Mouse (Mus musculus) kidney, postnatal 4 days (tissue): ENCODE data around the gene Tfec.

Experiments
- DNase-seq, 2 experiments: peaks; one replicate each; pipeline ENCODE4 v3.0.0; 2021; ENCODE audit warnings: mixed read lengths in 2 of 2

The Tfec gene

GRCm38 (mm10) chr6:16898251-16898862 is at the start of gene Tfec:
Gene Tfec, minus strand, starts transcription at chr6:16898441.
- no peak for DNase-seq

DNA sequence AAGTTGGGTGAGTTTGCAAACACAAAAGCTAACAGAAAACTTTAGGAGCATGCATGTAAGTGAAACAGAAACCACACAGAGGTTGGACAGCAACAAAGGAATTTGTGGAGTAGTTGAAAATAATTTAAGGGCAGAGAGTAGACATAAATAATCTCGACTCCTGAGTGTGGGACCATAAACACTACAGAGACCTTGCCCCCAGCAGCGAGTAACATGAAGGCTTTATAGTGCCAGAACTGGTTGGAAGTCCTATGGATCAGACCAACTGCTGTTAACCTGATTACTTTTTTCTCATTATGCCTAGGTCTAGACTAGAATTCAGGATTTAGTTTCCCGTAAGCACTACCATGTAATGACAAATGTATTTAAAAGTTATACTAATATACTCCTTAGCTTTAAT is 49.6 kb upstream of the Tfec start:
- no peak for DNase-seq

DNA sequence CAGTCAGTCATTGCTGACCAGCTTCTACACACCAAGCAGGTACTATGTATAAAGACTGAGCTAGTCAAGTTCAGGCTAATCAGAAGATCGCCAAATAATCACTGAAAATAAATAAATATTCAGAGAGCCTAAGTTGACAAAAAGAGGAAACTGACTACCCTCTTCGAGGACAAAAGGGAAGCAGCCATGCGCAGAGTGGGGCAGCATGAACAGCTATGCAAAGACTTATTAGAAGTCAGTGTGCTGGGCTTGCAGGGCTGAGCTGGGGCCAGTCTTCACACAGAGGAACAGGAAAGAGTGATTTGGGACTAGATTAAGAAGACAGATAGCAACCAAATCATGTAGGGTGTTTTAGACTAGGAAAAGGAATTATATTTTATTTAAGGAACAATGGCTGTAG is 45.3 kb upstream of the Tfec start:
- no peak for DNase-seq

DNA sequence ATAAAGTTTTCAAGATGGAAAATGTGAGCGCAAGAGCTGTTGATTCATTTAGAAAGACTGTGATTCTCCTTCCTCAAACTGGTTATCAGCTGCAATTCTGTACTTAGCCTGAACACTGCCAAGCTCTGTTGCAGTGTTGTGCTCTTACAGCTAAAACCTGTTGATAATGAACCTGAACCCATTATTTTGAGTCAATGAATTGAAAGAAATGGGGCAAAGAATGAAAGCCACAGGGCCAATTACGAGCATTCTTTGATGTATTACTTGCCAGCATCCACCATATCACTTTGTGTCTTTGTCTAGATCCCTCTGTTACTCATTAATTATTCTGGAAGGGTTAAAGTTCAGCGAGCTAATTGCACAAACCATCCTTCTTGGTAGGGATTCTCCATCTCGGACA is 44.2 kb upstream of the Tfec start:
- no peak for DNase-seq

DNA sequence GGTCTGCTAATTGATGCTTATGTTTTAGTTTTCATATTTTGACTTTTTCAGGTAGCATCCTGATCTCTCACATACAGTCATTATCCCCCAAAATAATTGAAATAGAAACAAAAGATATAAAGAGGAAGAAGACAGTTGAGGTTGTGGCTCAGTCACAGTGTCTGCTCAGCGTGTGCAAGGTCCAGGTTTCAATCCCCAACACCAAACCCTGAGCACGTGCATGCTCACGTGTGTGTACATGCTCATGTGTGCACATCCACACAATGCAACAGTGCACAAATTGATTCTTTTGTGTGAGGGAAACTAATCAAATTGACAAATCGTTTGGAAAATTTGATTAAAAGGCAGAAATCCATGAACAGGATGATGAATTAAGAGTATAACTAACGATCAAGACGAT is 32.8 kb upstream of the Tfec start:
- DNase-seq: no peak

- no peak for DNase-seq
These were observed 21.9 kb upstream of the Tfec start for GRCm38 (mm10) chr6:16920111-16920656.

DNA sequence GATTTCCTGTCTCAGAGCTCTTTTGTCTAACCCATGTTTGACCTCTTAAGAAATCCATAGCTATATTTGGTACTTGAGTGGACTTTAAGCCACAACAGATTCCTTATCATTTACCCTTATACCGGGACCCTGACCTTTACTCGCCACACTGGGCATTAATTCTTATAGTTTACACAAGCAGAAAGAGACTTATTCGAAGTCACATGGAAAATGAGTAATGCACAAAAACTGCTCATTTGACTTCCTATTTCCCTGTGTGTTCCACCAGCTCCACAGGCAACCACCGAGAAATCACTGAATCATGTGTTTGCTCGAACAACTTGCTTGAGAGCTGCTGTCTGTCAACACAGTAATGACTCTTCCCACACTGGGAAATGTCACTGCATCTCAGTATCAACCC is 6.4 kb downstream of the Tfec start:
- no peak for DNase-seq

- no peak for DNase-seq
These were observed 14.5 kb downstream of the Tfec start for GRCm38 (mm10) chr6:16883537-16884307.

DNA sequence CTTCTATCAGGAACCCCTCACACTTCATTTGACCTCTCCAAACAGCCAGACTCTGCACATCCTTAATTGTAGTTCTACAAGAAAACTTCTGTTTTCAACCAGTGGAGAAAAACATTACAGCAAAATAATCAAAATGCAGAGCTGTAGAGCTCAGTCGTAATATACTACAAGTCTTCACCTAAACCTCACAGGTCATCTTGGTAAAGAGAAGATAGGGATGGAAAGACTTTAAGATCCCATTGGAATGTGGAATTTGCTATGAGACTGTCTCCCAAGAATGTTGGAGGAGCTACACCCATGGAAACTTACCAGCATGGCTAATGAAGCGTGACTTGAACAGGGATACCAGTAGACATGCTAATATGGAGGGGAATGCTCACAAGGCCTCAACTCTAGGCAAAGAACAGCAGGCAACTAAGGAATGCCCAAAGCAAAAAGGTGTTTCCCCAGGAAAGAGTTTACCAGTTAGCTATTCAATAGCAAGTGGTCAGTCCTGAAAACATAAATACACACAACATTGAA is 24.2 kb downstream of the Tfec start:
- DNase-seq: no peak

GRCm38 (mm10) chr6:16870067-16870466 is 28.2 kb downstream of the Tfec start:
- DNase-seq: no peak

GRCm38 (mm10) chr6:16868314-16868713 is 29.9 kb downstream of the Tfec start:
- no peak for DNase-seq

DNA sequence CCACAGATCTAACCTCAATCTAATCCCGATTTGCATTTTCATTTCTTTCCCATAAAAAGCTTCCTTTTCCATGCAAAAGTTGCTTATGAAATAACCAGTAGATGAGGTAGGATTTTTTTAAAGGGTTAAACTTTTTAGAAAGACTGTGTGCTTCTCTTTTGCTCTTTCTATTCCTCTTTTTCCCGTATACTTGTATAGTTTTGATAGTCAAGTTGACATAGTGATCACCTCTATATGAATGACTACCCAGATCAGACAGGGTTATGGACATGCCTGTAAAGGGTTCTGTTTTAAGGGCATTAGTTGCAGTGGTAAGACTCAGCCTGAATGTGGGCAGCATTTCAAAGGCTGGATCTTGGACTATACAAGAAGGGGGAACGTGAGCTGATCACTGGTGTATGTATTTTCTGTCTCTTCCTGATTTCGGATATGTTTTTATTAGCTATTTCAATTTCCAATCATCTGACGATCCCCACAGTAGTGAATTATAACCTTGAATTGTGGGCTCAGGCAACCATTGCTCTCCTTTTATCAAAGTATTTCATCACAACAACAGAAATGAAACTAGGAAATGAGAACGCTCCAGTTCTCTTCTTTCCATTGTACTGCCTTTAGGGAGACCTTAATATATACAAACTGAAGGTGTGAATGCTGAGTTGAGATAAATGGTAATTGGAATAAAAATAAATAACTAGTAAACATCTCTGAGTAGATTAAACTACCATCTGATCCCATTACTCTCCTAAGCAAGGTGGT is 35.3 kb downstream of the Tfec start:
- no peak for DNase-seq

DNA sequence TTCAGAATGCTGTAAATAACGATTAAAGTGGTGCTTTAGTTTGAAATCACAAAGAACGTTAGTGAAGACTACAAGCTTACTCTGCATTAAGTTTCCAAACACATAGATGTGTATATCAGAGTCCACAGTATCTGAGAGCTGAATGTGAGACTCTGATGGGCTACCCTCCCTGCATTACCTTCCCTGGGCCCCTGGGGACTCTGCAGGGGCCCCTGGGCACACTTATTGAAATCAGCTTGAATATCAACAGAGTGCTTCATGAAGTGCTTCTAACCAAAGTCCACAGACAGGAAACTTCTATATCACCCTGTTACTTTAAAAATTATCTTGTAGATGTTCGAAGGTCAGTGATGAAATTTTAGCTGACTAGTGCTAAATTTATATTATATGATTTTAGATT is 36.2 kb downstream of the Tfec start:
- DNase-seq: no peak

DNA sequence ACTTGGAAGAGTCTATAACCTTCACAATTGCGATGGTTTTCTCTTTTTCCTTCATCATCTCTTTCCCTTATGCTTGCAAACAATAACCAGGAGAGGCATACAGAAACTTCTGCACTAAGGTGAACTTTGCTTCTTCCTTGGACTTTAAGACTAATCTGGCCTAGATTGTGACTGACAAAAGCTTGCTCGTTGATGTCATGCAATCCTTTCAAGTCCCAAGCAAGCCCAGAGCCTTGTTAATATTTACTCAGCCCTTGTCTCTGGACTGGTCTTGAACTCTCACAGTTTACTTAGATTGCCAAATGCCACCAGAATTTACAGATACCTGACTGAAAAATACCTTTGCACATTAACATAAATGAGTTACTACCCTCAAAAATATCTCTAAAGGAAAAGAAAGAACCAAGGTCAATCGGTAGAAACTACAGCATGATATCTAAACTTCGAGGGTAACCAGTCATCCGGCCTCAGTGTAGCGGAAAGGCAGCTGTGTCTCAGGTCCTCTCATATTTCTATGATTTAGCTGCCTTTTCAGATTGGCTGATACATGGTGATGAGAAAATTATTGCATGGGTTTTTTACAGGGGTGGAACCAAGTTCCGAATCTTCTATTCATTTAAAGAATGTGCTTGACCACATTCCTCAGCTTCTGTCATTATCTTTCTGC is 42.2 kb downstream of the Tfec start:
- DNase-seq: no peak

DNA sequence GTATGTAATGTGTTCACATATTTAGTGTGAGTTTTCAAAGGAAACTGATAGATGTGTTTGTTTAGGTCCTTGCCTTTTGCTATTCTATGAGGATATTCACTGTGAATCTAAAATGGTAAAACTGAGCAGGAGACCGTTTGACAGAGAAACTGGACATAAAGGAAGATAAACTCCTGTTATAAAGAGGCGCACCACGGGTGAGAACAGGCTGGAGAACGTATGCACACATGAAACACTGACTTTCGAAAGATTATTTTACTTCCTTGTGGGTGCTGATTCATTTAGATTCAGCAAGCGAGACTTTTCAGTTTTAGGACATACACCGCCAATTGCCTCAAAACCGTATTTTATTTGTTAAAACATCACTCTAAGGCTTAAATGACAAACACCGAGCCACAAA is 43.3 kb downstream of the Tfec start:
- no peak for DNase-seq

DNA sequence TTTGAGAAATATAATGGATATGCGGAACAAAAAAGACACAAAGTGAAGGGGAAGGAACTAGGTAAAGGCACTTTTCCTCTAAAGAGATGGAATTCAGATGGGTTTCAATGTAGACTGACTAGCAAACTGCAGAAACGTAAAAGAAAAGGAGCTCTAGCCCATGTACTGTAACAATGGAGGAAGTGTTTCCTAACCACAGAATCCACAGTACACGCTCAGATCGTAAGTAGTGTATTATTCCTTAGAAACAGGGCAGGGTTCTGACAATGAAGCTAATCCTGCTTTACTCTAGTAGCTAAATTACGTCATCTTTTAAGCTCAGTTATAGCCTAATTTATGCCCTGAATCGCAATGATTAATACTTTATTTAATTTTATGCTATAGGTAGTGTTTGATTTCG is 51.7 kb downstream of the Tfec start:
- DNase-seq: no peak

- no peak for DNase-seq
These were observed 62.6 kb downstream of the Tfec start for GRCm38 (mm10) chr6:16835631-16836030.

DNA sequence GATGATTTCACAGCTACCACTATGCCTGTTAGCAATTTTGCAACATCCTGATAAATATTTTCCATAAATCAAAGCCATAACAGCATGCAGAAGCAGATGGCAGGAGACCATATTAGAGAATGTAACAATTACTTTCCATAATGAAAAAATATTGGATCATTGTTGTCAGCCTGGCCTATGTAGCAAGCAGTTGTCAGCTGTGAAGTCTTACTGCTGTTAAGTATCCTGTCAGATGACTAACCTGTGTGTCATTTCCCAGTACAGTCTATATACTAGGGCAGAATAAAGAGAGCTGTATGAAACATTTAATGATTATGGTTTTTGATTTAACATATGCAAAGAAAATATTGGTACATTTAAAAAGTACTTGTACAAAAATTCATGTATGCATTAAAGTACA is 69.9 kb downstream of the Tfec start:
- no peak for DNase-seq

DNA sequence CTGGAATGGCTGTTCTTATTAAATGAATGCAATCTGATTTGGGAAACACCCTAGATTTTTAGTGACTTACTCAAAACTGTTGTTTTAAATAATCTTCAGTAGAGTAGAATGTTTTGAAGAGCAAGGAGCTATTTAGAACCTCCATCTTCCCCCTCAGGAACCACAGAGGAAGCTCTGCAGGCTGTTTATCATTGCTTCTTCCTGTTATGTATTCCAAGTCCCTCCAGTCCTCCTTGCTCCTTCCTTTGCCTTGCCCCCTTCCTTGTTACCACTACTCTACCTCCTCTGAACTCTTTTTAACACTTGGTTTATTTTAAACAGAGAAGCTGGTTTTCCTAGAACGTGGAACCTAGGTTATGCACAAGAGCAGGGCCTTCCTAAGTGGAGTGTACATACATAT is 76.3 kb downstream of the Tfec start:
- no peak for DNase-seq

- no peak for DNase-seq
These were observed 91.9 kb downstream of the Tfec start for GRCm38 (mm10) chr6:16806302-16806701.

DNA sequence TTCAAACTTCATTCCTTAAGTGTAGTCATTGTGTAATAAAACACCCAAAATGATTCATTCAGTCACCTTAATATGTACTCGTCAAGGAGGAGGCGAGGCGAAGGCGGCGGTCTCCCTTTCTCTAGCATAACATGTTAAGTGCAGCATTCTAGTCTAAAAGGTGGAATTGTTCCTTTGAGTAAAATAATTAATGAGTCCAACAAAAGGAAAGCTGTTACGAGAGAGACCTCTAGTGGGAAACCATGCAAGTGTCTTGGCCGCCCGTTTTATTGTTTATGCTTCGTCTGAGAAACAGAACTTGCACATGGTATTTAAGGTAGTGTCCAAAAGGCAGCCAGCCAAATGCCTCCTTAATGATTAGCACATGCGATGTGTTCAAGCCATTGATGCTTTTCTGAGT is 100.6 kb downstream of the Tfec start:
- DNase-seq: peak; percentile 22 to 38

GRCm38 (mm10) chr6:16796914-16797313 is 101.3 kb downstream of the Tfec start:
- DNase-seq: no peak

DNA sequence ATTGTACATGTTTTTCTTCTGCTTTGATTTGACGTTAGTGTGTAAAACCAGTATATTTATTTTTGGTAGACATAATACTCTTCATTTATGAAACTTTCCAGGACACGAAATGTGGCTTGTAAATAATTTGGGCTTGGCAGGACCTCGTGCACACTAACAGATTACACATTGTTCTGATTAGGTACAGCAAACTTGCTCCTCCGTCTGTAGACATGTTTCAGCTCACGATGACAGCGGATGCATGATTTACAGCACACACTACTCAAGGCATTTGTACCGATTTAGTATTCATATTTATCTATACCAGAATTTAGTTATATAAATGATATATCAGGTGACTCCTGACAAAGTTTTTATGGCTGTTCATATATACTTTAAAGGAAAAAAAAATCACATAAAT is 104.2 kb downstream of the Tfec start:
- DNase-seq: no peak
